In the genomic region with DNA sequence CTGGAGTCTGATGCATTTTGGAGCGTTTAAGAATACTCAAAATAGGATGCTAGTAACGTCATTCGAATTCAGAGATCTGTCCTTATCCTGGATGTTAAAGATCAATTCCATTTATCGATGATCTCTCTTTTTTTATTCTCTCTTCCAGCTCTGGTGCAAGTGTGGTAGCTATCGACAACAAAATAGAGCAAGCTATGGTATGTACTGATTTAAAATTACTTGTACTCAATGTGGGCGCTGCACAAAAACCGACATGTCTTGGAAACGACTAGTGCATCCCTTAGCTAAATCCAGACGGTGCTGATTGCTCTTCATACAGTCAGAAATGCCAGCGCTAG, we compare ENCODE assay signal across 8 mouse cellular contexts. TPM values are rescaled to one million over a fixed set of nuclear protein-coding genes. Genes with fewer than 3 reads are reported as not detected.
DNase-seq lines count a peak whose midpoint lies in the region; ATAC-seq and TF ChIP-seq lines count a peak whose summit lies in the region.

No protein-coding gene starts in this region.

- 1% methylated on average over 10 of the region's 10 CpGs for WGBS in heart, embryonic 10.5 days
- under 1% methylated on average over 10 of the region's 10 CpGs for WGBS in forebrain, embryonic 11.5 days
- WGBS in liver, embryonic 12.5 days (ENCODE audit: insufficient replicate concordance): 1% methylated on average over 10 of the region's 10 CpGs

- H3K36me3 ChIP-seq in heart, embryonic 10.5 days: peaks cover 21% of the 10 kb centered on the region
- H3K36me3 ChIP-seq in C2C12 (ENCODE audit: control insufficient read depth, insufficient read depth): peaks cover 38% of the 10 kb centered on the region
- H3K36me3 ChIP-seq in forebrain, embryonic 11.5 days (ENCODE audit: control insufficient read depth, insufficient read depth, low read length): peaks cover 6% of the 10 kb centered on the region; the same call in 1 of the 2 replicates
- peaks cover 22% of the 10 kb centered on the region for H3K36me3 ChIP-seq in liver, embryonic 12.5 days

- H3ac ChIP-seq in C2C12 (ENCODE audit: control insufficient read depth, insufficient read length, low read depth): peak overlapping the region; percentile 97

- no peaks in the 10 kb centered on the region for H3K27me3 ChIP-seq in heart, embryonic 10.5 days (ENCODE audit: insufficient read depth, poor library complexity, severe bottlenecking)
- H3K27me3 ChIP-seq in C2C12 (ENCODE audit: control insufficient read depth, insufficient read depth, insufficient read length): no peaks in the 10 kb centered on the region
- H3K27me3 ChIP-seq in forebrain, embryonic 11.5 days (ENCODE audit: control insufficient read depth, insufficient read depth, low read length): no peaks in the 10 kb centered on the region
- no peaks in the 10 kb centered on the region for H3K27me3 ChIP-seq in liver, embryonic 12.5 days (replicated peaks)

- peak overlapping the region; percentile 90 for H3K4me3 ChIP-seq in heart, embryonic 10.5 days
- H3K4me3 ChIP-seq in C2C12 (ENCODE audit: insufficient read depth, poor library complexity, severe bottlenecking): peak overlapping the region; percentile 89
- H3K4me3 ChIP-seq in forebrain, embryonic 11.5 days (ENCODE audit: low read depth, low read length): peak overlapping the region; percentile 73
- peak overlapping the region; percentile 82 for H3K4me3 ChIP-seq in liver, embryonic 12.5 days

- peak overlapping the region; percentile 99 for H3K27ac ChIP-seq in heart, embryonic 10.5 days
- peak overlapping the region; percentile 100 for H3K27ac ChIP-seq in forebrain, embryonic 11.5 days (ENCODE audit: low read depth, low read length)
- H3K27ac ChIP-seq in liver, embryonic 12.5 days: peak overlapping the region; percentile 97

- H3K9me3 ChIP-seq in heart, embryonic 10.5 days: no peaks in the 10 kb centered on the region
- H3K9me3 ChIP-seq in forebrain, embryonic 11.5 days (ENCODE audit: control insufficient read depth, low read length): no peaks in the 10 kb centered on the region
- H3K9me3 ChIP-seq in liver, embryonic 12.5 days (replicated peaks): no peaks in the 10 kb centered on the region

- H3K9ac ChIP-seq in forebrain, embryonic 11.5 days (ENCODE audit: low read length): peak overlapping the region; percentile 99
- peak overlapping the region; percentile 97 for H3K9ac ChIP-seq in liver, embryonic 12.5 days

- H3K4me1 ChIP-seq in heart, embryonic 10.5 days: peaks cover 20% of the 10 kb centered on the region
- H3K4me1 ChIP-seq in forebrain, embryonic 11.5 days (replicated peaks; ENCODE audit: control insufficient read depth, insufficient read depth, low read length): peaks cover 3% of the 10 kb centered on the region
- H3K4me1 ChIP-seq in liver, embryonic 12.5 days: peaks cover 33% of the 10 kb centered on the region

- peaks cover 33% of the 10 kb centered on the region for H3K79me3 ChIP-seq in C2C12 (ENCODE audit: low read depth)

- no peak for TF ChIP-seq CTCF in C2C12 (IDR thresholded peaks at IDR 0.05; ENCODE audit: control insufficient read depth, insufficient read depth, insufficient read length)

- ATAC-seq in forebrain, embryonic 11.5 days (replicated peaks; ENCODE audit: low FRiP score): no peak
- no peak for ATAC-seq in liver, embryonic 12.5 days

- no peak for DNase-seq in heart, embryonic 10.5 days (ENCODE audit: low spot score)
- no peak for DNase-seq in heart, postnatal 4 days
- no peak for DNase-seq in forebrain, embryonic 11.5 days (ENCODE audit: low spot score)
- DNase-seq in adrenal gland, postnatal 25 days: no peak
- no peak for DNase-seq in layer of hippocampus, postnatal 10 days (ENCODE audit: low spot score in 2 of 2)
- DNase-seq in ovary, postnatal 10 days (ENCODE audit: low spot score): no peak

- H3K4me2 ChIP-seq in forebrain, embryonic 11.5 days (ENCODE audit: low read depth, low read length, severe bottlenecking): peak overlapping the region; percentile 78
- peak overlapping the region; percentile 81 for H3K4me2 ChIP-seq in liver, embryonic 12.5 days

- H3K79me2 ChIP-seq in C2C12 (ENCODE audit: control insufficient read depth, insufficient read depth): peaks cover 64% of the 10 kb centered on the region

TF ChIP-seq in C2C12, 6 proteins besides CTCF, POLR2A, EP300 and RAD21:
- TF ChIP-seq MYOG (IDR thresholded peaks at IDR 0.05; ENCODE audit: control insufficient read depth, extremely low read depth, insufficient read length) (no peak), MAX (IDR thresholded peaks at IDR 0.05) (no peak), CEBPB (IDR thresholded peaks at IDR 0.05; ENCODE audit: low read depth) (no peak)

RNA-seq across cellular contexts. Expression of a gene that starts 51.6 kb away (rescaled TPM):
- polyA plus RNA-seq in heart, embryonic 10.5 days (2016; fragmentation: Nextera tagmentation; extraction: Ambion mirVana): 25.3 and 27.0 TPM in 2 replicates
- total RNA-seq in heart, postnatal 4 days (2021): 1 to 10 TPM; 1.6 TPM
- 32.8 TPM for polyA plus RNA-seq in C2C12 (2012; fragmentation: generic; extraction: Trizol)
- polyA plus RNA-seq in forebrain, embryonic 11.5 days (2014; fragmentation: Nextera tagmentation; extraction: Ambion mirVana): 29.3 and 33.3 TPM in 2 replicates
- polyA plus RNA-seq in liver, embryonic 12.5 days (2016; fragmentation: Nextera tagmentation; extraction: Ambion mirVana): 2.2 and 2.9 TPM in 2 replicates
- total RNA-seq in adrenal gland, postnatal 25 days (2021): 4.9 and 5.8 TPM in 2 replicates
- total RNA-seq in layer of hippocampus, postnatal 10 days (2021): 100 to 1,000 TPM; 150 to 175 TPM
